Mouse (Mus musculus) ES-Bruce4 (cell line): ENCODE results near the gene Rspry1. TPM values are rescaled to one million over a fixed set of nuclear protein-coding genes. Genes with fewer than 3 reads are reported as not detected.

Experiments used
- H3K27ac ChIP-seq: 2 replicates; pipeline ENCODE4 v1.5.1; 2012; ENCODE audit warnings: low read length, inconsistent platforms; ENCODE audit not compliant: insufficient read depth
- H3K27me3 ChIP-seq: 2 replicates; pipeline ENCODE4 v1.6.1; 2012; ENCODE audit warnings: mild to moderate bottlenecking, low read length, inconsistent platforms; ENCODE audit not compliant: control insufficient read depth, poor library complexity, insufficient read depth, severe bottlenecking
- H3K36me3 ChIP-seq: 2 replicates; pipeline ENCODE4 v1.6.1; 2012; ENCODE audit warnings: inconsistent platforms, mild to moderate bottlenecking, low read length, moderate library complexity; ENCODE audit not compliant: control insufficient read depth, poor library complexity, insufficient read depth, severe bottlenecking
- H3K4me1 ChIP-seq: one replicate; pipeline ENCODE4 v1.8.1; 2011; ENCODE audit warnings: low read length; ENCODE audit not compliant: control insufficient read depth, insufficient read depth
- H3K4me3 ChIP-seq: 2 replicates; pipeline ENCODE4 v1.5.1; 2011; ENCODE audit warnings: low read depth, mild to moderate bottlenecking, low read length
- H3K9ac ChIP-seq: 2 replicates; pipeline ENCODE4 v1.6.1; 2012; ENCODE audit warnings: low read depth, mild to moderate bottlenecking, inconsistent platforms; ENCODE audit not compliant: poor library complexity, severe bottlenecking
- H3K9me3 ChIP-seq: replicated peaks from 2 replicates; pipeline ENCODE4 v1.6.1; 2012; ENCODE audit warnings: mild to moderate bottlenecking, low read length, inconsistent platforms; ENCODE audit not compliant: control insufficient read depth, poor library complexity, insufficient read depth, severe bottlenecking
- CTCF ChIP-seq: IDR thresholded peaks from one replicate; pipeline ENCODE4 v1.8.1; 2011; ENCODE audit warnings: low read depth, low read length
- EP300 ChIP-seq: IDR thresholded peaks from 2 replicates; pipeline ENCODE4 v1.6.1; 2011; ENCODE audit warnings: low read depth, low read length; ENCODE audit not compliant: insufficient read depth
- POLR2A ChIP-seq: IDR thresholded peaks from one replicate; pipeline ENCODE4 v1.8.1; 2011; ENCODE audit warnings: low read length; ENCODE audit not compliant: insufficient read depth
- polyA plus RNA-seq: library from polyadenylated mRNA; stranded (reverse); fragments of >200 nt; gene quantifications from 2 replicates; pipeline ENCODE4 v1.2.4, GENCODE M21; 2011; ENCODE audit warnings: low read depth; ENCODE audit not compliant: missing spikeins, insufficient read depth, insufficient read length

Gene Rspry1
- polyA plus RNA-seq, 1 experiment = 20.4 TPM

DNA sequence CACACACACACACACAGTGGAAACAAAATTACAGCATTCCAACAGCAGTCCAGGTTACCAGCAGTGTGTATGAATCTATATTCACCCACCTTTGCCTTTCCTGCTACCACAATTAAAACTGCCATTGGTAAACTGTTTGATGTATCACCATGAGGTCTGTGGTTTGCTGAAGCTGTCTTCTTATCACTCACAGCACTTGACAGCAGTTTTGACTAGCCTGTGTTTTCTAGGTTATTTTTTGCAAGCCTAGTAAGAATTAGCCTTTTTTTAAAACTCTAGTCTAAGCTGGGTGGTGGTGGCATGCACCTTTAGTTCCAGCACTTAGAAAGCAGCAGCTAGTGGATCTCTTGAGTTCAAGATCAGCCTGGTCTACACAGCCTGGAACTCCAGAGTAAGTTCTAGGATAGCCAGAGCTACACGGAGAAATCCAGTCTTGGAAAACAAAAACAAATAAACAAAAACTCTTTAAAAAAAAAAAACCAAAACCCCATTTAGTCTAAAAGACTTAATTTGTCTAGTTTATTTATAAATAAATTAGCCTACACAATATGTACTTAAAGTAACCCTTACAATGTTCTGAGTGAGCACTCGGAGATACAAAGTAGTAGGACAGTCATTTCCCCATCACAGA lies 31.9 kb downstream of the Rspry1 start:
- Histone ChIP-seq H3K4me3 (no peak overlapping the region), H3K9ac (no peak overlapping the region), H3K36me3 (peaks cover 8% of the 10 kb centered on the region), H3K27me3 (no peaks in the 10 kb centered on the region), H3K27ac (no peak overlapping the region), H3K4me1 (no peaks in the 10 kb centered on the region), H3K9me3 (no peaks in the 10 kb centered on the region)
- no peak for TF ChIP-seq POLR2A

GRCm38 (mm10) chr8:94634211-94634610 lies 32.5 kb downstream of the Rspry1 start:
- Histone ChIP-seq H3K9me3 (no peaks in the 10 kb centered on the region), H3K36me3 (peaks cover 8% of the 10 kb centered on the region), H3K4me3 (no peak overlapping the region), H3K4me1 (no peaks in the 10 kb centered on the region), H3K9ac (no peak overlapping the region), H3K27me3 (no peaks in the 10 kb centered on the region), H3K27ac (no peak overlapping the region)
- TF ChIP-seq EP300 (no peak), CTCF (no peak), POLR2A (no peak)

DNA sequence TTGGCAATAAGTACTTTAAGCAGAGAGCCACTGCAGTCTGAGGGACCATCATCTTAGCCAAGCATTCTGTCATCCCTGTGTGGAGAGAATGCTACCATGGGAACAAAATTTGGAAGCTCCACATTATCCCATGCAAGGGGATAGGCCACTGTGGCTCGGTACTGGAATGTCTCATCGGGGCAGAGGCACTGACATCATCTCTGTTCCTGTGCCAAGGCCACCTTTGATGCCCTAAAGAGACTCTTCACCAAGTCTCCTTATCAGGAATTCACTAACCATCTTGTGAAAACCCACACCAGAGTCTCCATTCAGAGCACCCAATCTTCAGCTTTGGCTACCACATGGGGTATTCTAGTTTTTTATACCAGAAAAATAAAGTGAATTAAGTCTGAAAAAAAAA lies 39.4 kb downstream of the Rspry1 start:
- Histone ChIP-seq H3K36me3 (peaks cover 16% of the 10 kb centered on the region), H3K27me3 (no peaks in the 10 kb centered on the region)
- TF ChIP-seq POLR2A (no peak), CTCF (no peak), EP300 (no peak)

DNA sequence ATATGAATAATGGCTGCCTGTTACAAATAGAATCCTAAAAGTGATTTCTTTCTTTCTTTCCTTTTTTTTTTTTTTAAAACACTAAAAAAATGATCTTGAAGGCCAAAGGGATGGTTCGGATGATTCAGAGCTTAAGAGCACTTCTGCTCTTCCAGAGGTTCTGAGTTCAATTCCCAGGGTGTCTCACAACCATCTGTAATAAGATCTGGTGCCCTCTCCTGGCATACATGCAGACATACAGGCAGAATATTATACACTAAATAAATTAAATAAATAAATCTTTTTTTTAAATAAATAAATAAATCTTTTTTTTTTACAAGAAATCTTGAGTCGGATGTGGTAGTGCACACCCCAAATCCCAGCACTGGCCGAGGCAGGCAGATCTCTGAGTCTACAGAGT lies 40.2 kb downstream of the Rspry1 start:
- H3K9me3 ChIP-seq = no peaks in the 10 kb centered on the region
- H3K36me3 ChIP-seq = peaks cover 16% of the 10 kb centered on the region
- no peak overlapping the region for H3K27ac ChIP-seq
- no peak overlapping the region for H3K9ac ChIP-seq
- H3K4me1 ChIP-seq = no peaks in the 10 kb centered on the region
- TF ChIP-seq POLR2A = no peak
- TF ChIP-seq EP300 = no peak
- TF ChIP-seq CTCF = no peak
- H3K4me3 ChIP-seq = no peak overlapping the region
- H3K27me3 ChIP-seq = no peaks in the 10 kb centered on the region

More for the DNA sequence above, 39.4 kb downstream of the Rspry1 start:
- Histone ChIP-seq H3K4me3 (no peak overlapping the region), H3K27ac (no peak overlapping the region), H3K4me1 (no peaks in the 10 kb centered on the region), H3K9ac (no peak overlapping the region), H3K9me3 (no peaks in the 10 kb centered on the region)

DNA sequence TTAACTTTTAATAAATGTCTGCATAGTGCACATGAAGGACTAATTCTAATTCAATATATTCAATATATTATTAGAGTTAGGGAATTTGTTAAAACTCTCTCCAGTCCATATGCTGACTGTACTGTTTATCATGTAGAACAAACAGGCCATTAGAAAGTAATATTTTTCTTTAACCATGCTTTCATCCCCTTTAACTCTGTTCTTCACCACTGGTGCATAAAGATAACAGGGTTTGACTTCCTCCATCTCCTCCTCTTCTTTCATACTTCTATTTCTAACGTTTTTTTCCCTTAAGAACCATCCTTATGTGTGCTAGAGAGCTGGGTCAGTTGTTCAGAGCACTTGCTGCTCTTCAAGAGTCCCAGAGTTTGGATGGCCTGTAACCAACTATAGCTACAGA lies 43.5 kb downstream of the Rspry1 start:
- Histone ChIP-seq H3K9me3 (no peaks in the 10 kb centered on the region), H3K27me3 (no peaks in the 10 kb centered on the region), H3K36me3 (peaks cover 13% of the 10 kb centered on the region), H3K9ac (no peak overlapping the region), H3K27ac (no peak overlapping the region), H3K4me3 (no peak overlapping the region), H3K4me1 (no peaks in the 10 kb centered on the region)
- TF ChIP-seq EP300 (no peak), CTCF (no peak), POLR2A (no peak)

DNA sequence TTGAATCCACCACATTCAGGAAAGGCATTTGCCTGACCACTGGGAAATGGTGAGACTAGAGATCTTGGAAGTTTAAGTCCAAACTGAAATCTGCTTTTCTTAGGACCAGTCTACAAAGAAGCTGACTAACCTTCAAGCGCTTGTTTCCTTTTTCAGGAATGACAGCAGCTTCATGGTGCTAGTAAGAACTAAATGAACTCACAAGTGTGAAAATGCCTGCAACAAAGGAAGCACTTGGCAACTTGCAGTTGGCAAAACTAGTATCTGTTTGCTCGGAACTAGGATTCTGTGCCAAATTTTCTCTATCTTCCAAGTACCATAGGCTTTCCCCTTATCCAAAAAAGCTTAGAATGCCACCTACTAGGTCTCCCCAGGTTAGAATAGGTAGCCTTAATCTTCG lies 44.4 kb downstream of the Rspry1 start:
- H3K27me3 ChIP-seq = no peaks in the 10 kb centered on the region
- no peak overlapping the region for H3K4me3 ChIP-seq
- H3K27ac ChIP-seq = no peak overlapping the region
- no peak for TF ChIP-seq POLR2A
- TF ChIP-seq CTCF = no peak
- TF ChIP-seq EP300 = no peak
- peaks cover 7% of the 10 kb centered on the region for H3K36me3 ChIP-seq
- no peaks in the 10 kb centered on the region for H3K4me1 ChIP-seq
- no peak overlapping the region for H3K9ac ChIP-seq
- no peaks in the 10 kb centered on the region for H3K9me3 ChIP-seq
